Mouse (Mus musculus): ENCODE data around the gene Hoxd3. TPM values are rescaled to one million over a fixed set of nuclear protein-coding genes. Genes with fewer than 3 reads are reported as not detected.
A peak's percentile ranks its signal among the peaks of the same experiment; 100 is the strongest.

Gene Hoxd3
- polyA plus RNA-seq, 1 experiment from 2014 or later = 82.5 TPM

- peak overlapping the region; percentile 53 for H3K27ac ChIP-seq
- no peak for ATAC-seq (ENCODE audit: low FRiP score)
- peaks cover 11% of the 10 kb centered on the region for H3K4me1 ChIP-seq (replicated peaks)
- H3K27me3 ChIP-seq = peaks cover 96% of the 10 kb centered on the region
- H3K4me2 ChIP-seq = peak overlapping the region; percentile 52
- peak overlapping the region; percentile 53; the same call in 1 of the 2 replicates for H3K9ac ChIP-seq
- H3K36me3 ChIP-seq = no peaks in the 10 kb centered on the region
- 0% methylated on average over 39 of the region's 85 CpGs for WGBS
- H3K4me3 ChIP-seq = peak overlapping the region; percentile 37
- no peaks in the 10 kb centered on the region for H3K9me3 ChIP-seq
Observed at GRCm38 (mm10) chr2:74705467-74706089, 6.1 kb upstream of the Hoxd3 start.

GRCm38 (mm10) chr2:74706393-74706960 is 5.2 kb upstream of the Hoxd3 start:
- H3K36me3 ChIP-seq = no peaks in the 10 kb centered on the region
- peak overlapping the region; percentile 2; the same call in 1 of the 2 replicates for H3K4me3 ChIP-seq
- 3% methylated on average over 13 of the region's 13 CpGs for WGBS
- peaks cover 11% of the 10 kb centered on the region for H3K4me1 ChIP-seq (replicated peaks)
- H3K27me3 ChIP-seq = peaks cover 95% of the 10 kb centered on the region
- H3K9me3 ChIP-seq = no peaks in the 10 kb centered on the region
- no peak overlapping the region for H3K27ac ChIP-seq
- ATAC-seq (ENCODE audit: low FRiP score) = no peak
- 0 out of 2 replicates have a peak overlapping the region, but pooled peaks have one; percentile 11 for H3K4me2 ChIP-seq
- no peak overlapping the region for H3K9ac ChIP-seq

GRCm38 (mm10) chr2:74707599-74707998 is 4.1 kb upstream of the Hoxd3 start:
- Histone ChIP-seq H3K9ac (no peak overlapping the region), H3K36me3 (no peaks in the 10 kb centered on the region), H3K4me1 (replicated peaks) (peaks cover 18% of the 10 kb centered on the region), H3K27me3 (peaks cover 97% of the 10 kb centered on the region), H3K4me3 (peak overlapping the region; percentile 7; the same call in 1 of the 2 replicates), H3K4me2 (0 out of 2 replicates have a peak overlapping the region, but pooled peaks have one; percentile 4), H3K9me3 (no peaks in the 10 kb centered on the region), H3K27ac (no peak overlapping the region)
- WGBS = 9% methylated on average over 7 of the region's 7 CpGs
- ATAC-seq (ENCODE audit: low FRiP score) = no peak

- no peak overlapping the region for H3K9ac ChIP-seq
- H3K9me3 ChIP-seq = no peaks in the 10 kb centered on the region
- H3K27me3 ChIP-seq = peaks cover 96% of the 10 kb centered on the region
- 7% methylated on average over 4 of the region's 4 CpGs for WGBS
- no peak for ATAC-seq (ENCODE audit: low FRiP score)
- no peak overlapping the region for H3K27ac ChIP-seq
- H3K36me3 ChIP-seq = no peaks in the 10 kb centered on the region
- peaks cover 18% of the 10 kb centered on the region for H3K4me1 ChIP-seq (replicated peaks)
- H3K4me3 ChIP-seq = no peak overlapping the region
- no peak overlapping the region for H3K4me2 ChIP-seq
Observed at GRCm38 (mm10) chr2:74708676-74709075, 3.1 kb upstream of the Hoxd3 start.

GRCm38 (mm10) chr2:74709465-74710419 is 2.0 kb upstream of the Hoxd3 start:
- Histone ChIP-seq H3K4me2 (no peak overlapping the region), H3K36me3 (no peaks in the 10 kb centered on the region), H3K9ac (no peak overlapping the region), H3K27ac (no peak overlapping the region), H3K27me3 (peaks cover 96% of the 10 kb centered on the region), H3K4me3 (no peak overlapping the region), H3K4me1 (replicated peaks) (peaks cover 18% of the 10 kb centered on the region), H3K9me3 (no peaks in the 10 kb centered on the region)
- 4% methylated on average over 5 of the region's 5 CpGs for WGBS
- ATAC-seq (ENCODE audit: low FRiP score) = no peak

GRCm38 (mm10) chr2:74710929-74711543 is 691 bp upstream of the Hoxd3 start:
- H3K4me3 ChIP-seq = peak overlapping the region; percentile 7; the same call in 1 of the 2 replicates
- peak overlapping the region; percentile 27; the same call in 1 of the 2 replicates for H3K4me2 ChIP-seq
- H3K27ac ChIP-seq = peak overlapping the region; percentile 40; the same call in 1 of the 2 replicates

GRCm38 (mm10) chr2:74713239-74714150 is 1.8 kb downstream of the Hoxd3 start:
- H3K9me3 ChIP-seq = no peaks in the 10 kb centered on the region
- 8% methylated on average over 19 of the region's 19 CpGs for WGBS
- peaks cover 97% of the 10 kb centered on the region for H3K27me3 ChIP-seq
- H3K4me2 ChIP-seq = 0 out of 2 replicates have a peak overlapping the region, but pooled peaks have one; percentile 59
- no peaks in the 10 kb centered on the region for H3K36me3 ChIP-seq
- ATAC-seq (ENCODE audit: low FRiP score) = no peak
- peak overlapping the region; percentile 40 for H3K4me3 ChIP-seq
- H3K4me1 ChIP-seq (replicated peaks) = peaks cover 10% of the 10 kb centered on the region
- peak overlapping the region; percentile 46 for H3K27ac ChIP-seq
- no peak overlapping the region for H3K9ac ChIP-seq

More at GRCm38 (mm10) chr2:74710929-74711543, 691 bp upstream of the Hoxd3 start:
- no peak for ATAC-seq (ENCODE audit: low FRiP score)
- Histone ChIP-seq H3K4me1 (replicated peaks) (peaks cover 10% of the 10 kb centered on the region), H3K9ac (no peak overlapping the region), H3K27me3 (peaks cover 96% of the 10 kb centered on the region), H3K36me3 (no peaks in the 10 kb centered on the region), H3K9me3 (no peaks in the 10 kb centered on the region)
- whole genome bisulfite sequencing = 1% methylated on average over 16 of the region's 16 CpGs

- H3K4me2 ChIP-seq = peak overlapping the region; percentile 59; the same call in 1 of the 2 replicates
- 4% methylated on average over 18 of the region's 18 CpGs for WGBS
- H3K9ac ChIP-seq = peak overlapping the region; percentile 29
Observed at GRCm38 (mm10) chr2:74714156-74714789, 2.5 kb downstream of the Hoxd3 start.

GRCm38 (mm10) chr2:74714881-74715280 is 3.2 kb downstream of the Hoxd3 start:
- ATAC-seq (ENCODE audit: low FRiP score) = 0 out of 2 replicates have a peak, but pooled peaks have one; percentile 61

More at GRCm38 (mm10) chr2:74714156-74714789, 2.5 kb downstream of the Hoxd3 start:
- peaks cover 10% of the 10 kb centered on the region for H3K4me1 ChIP-seq (replicated peaks)
- H3K27ac ChIP-seq = peak overlapping the region; percentile 46
- no peaks in the 10 kb centered on the region for H3K36me3 ChIP-seq
- no peaks in the 10 kb centered on the region for H3K9me3 ChIP-seq
- ATAC-seq (ENCODE audit: low FRiP score) = no peak
- H3K27me3 ChIP-seq = peaks cover 97% of the 10 kb centered on the region
- peak overlapping the region; percentile 40 for H3K4me3 ChIP-seq

GRCm38 (mm10) chr2:74715504-74716241 is 3.9 kb downstream of the Hoxd3 start:
- H3K9me3 ChIP-seq = no peaks in the 10 kb centered on the region
- H3K4me3 ChIP-seq = peak overlapping the region; percentile 40
- peak overlapping the region; percentile 59 for H3K4me2 ChIP-seq
- peaks cover 10% of the 10 kb centered on the region for H3K4me1 ChIP-seq (replicated peaks)
- H3K9ac ChIP-seq = peak overlapping the region; percentile 58
- no peaks in the 10 kb centered on the region for H3K36me3 ChIP-seq
- 2% methylated on average over 26 of the region's 26 CpGs for WGBS
- peaks cover 97% of the 10 kb centered on the region for H3K27me3 ChIP-seq
- H3K27ac ChIP-seq = no peak overlapping the region
- peak; percentile 85 for ATAC-seq (ENCODE audit: low FRiP score)

More at GRCm38 (mm10) chr2:74714881-74715280, 3.2 kb downstream of the Hoxd3 start:
- peaks cover 10% of the 10 kb centered on the region for H3K4me1 ChIP-seq (replicated peaks)
- H3K27ac ChIP-seq = 0 out of 2 replicates have a peak overlapping the region, but pooled peaks have one; percentile 23
- no peaks in the 10 kb centered on the region for H3K36me3 ChIP-seq
- peaks cover 97% of the 10 kb centered on the region for H3K27me3 ChIP-seq
- H3K9me3 ChIP-seq = no peaks in the 10 kb centered on the region
- peak overlapping the region; percentile 29; the same call in 1 of the 2 replicates for H3K9ac ChIP-seq
- H3K4me2 ChIP-seq = peak overlapping the region; percentile 59
- 2% methylated on average over 14 of the region's 14 CpGs for WGBS
- peak overlapping the region; percentile 40 for H3K4me3 ChIP-seq
